Mouse (Mus musculus): Measurements from ENCODE around the gene 4930469K13Rik. TPM values are rescaled to one million over a fixed set of nuclear protein-coding genes. Genes with fewer than 3 reads are reported as not detected.

4930469K13Rik gene
- polyA plus RNA-seq, 1 experiment from 2014 or later = not detected

DNA sequence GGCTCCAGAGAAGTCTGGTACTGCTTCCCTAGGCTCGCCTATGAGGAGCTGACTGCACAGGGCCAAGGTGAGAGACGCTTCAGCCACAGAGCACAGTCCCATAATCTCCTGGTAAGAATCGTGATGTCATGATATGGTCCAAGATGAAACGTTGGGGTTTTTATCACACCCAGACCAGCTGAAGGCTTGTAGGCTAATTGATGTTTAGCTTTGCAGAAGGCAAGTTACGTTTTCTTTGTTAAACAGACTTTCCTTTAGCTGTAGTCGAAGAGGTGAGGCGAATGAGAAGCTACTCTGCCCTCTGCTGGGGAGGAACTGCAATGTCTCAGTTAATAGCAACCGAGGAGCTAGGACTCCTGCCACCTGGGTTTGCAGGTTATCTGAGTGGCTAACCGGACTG, 89.7 kb downstream of the 4930469K13Rik start:
- Histone ChIP-seq H3K36me3 (no peaks in the 10 kb centered on the region), H3K27ac (no peak overlapping the region), H3K4me1 (replicated peaks) (peaks cover 7% of the 10 kb centered on the region), H3K27me3 (no peaks in the 10 kb centered on the region), H3K4me2 (no peak overlapping the region), H3K9ac (replicated peaks) (no peak overlapping the region), H3K9me3 (no peaks in the 10 kb centered on the region), H3K4me3 (replicated peaks) (no peak overlapping the region)
- 44% methylated on average over 9 of the region's 9 CpGs for WGBS
- ATAC-seq (ENCODE audit: insufficient number of reproducible peaks, insufficient read depth, low FRiP score, low TSS enrichment, low read depth) = no peak

DNA sequence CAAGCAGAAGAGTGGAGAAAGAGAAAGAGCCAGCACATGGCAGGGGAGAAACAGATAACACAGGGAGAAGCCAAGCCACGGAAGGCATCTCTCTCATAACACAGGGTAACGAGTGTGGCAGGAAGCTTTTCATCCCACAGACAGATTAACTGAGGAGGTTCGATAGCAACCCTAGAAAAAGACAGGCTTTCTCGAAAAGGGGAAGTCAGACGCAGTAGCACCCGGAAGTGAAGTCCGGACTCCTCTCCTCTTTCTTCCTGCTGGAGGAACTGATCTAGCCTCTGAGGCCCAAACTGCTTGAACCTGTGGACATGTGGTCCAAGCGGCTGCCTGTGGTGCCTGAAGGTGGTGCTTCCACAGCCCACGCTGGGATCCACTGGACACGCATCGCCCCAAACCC, 90.1 kb downstream of the 4930469K13Rik start:
- H3K4me2 ChIP-seq = no peak overlapping the region
- no peak for ATAC-seq (ENCODE audit: insufficient number of reproducible peaks, insufficient read depth, low FRiP score, low TSS enrichment, low read depth)
- H3K36me3 ChIP-seq = no peaks in the 10 kb centered on the region
- H3K4me3 ChIP-seq (replicated peaks) = no peak overlapping the region
- H3K4me1 ChIP-seq (replicated peaks) = peaks cover 7% of the 10 kb centered on the region
- WGBS = 89% methylated on average over 11 of the region's 11 CpGs
- H3K9ac ChIP-seq (replicated peaks) = no peak overlapping the region
- H3K27me3 ChIP-seq = no peaks in the 10 kb centered on the region
- H3K9me3 ChIP-seq = no peaks in the 10 kb centered on the region
- H3K27ac ChIP-seq = no peak overlapping the region

DNA sequence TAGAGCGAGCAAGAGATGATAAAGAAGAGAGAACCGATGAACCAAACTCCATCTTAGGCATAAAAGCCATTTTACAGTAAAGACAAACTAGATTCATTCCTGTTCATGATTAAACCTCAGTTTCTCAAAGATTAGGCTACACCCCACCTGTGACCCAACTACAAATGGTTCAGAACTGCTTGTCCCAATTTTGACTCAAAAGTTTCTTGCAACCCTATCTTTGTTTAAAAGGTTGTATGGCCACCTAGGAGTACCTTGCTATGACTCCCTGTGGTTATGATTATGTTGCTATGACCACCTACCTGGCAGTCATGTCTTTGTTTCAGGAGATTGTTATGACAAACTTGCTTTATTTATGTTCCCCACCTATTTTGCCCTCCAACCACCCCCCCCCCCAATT, 90.7 kb downstream of the 4930469K13Rik start:
- H3K4me2 ChIP-seq = no peak overlapping the region
- no peaks in the 10 kb centered on the region for H3K27me3 ChIP-seq
- H3K4me1 ChIP-seq (replicated peaks) = peaks cover 7% of the 10 kb centered on the region
- H3K36me3 ChIP-seq = no peaks in the 10 kb centered on the region
- no peak overlapping the region for H3K9ac ChIP-seq (replicated peaks)
- H3K4me3 ChIP-seq (replicated peaks) = no peak overlapping the region
- 91% methylated on average over 2 of the region's 2 CpGs for WGBS
- no peaks in the 10 kb centered on the region for H3K9me3 ChIP-seq
- ATAC-seq (ENCODE audit: insufficient number of reproducible peaks, insufficient read depth, low FRiP score, low TSS enrichment, low read depth) = no peak
- no peak overlapping the region for H3K27ac ChIP-seq

DNA sequence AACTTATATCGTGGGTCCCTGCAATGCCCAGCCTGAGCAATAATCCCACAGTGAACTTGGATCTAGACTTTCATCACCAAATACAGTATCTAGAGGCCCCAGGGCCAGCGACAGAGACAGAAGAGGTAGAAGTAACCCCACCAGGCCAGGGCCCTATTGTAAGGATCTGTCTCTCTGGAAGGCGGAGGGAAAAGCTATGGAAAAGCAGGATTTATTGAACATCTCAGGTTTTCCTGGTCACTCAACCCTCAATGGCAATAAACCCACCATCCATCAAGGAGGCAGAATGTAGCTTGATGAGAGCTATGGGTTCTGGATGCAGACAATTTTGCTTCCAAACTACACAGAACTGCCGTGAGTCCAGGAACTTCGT, 95.8 kb downstream of the 4930469K13Rik start:
- no peak for ATAC-seq (ENCODE audit: insufficient number of reproducible peaks, insufficient read depth, low FRiP score, low TSS enrichment, low read depth)
- Histone ChIP-seq H3K9me3 (no peaks in the 10 kb centered on the region), H3K36me3 (no peaks in the 10 kb centered on the region), H3K27me3 (no peaks in the 10 kb centered on the region), H3K4me2 (no peak overlapping the region), H3K9ac (replicated peaks) (no peak overlapping the region), H3K4me1 (replicated peaks) (no peaks in the 10 kb centered on the region), H3K4me3 (replicated peaks) (no peak overlapping the region), H3K27ac (no peak overlapping the region)
- 74% methylated on average over 5 of the region's 5 CpGs for whole genome bisulfite sequencing

DNA sequence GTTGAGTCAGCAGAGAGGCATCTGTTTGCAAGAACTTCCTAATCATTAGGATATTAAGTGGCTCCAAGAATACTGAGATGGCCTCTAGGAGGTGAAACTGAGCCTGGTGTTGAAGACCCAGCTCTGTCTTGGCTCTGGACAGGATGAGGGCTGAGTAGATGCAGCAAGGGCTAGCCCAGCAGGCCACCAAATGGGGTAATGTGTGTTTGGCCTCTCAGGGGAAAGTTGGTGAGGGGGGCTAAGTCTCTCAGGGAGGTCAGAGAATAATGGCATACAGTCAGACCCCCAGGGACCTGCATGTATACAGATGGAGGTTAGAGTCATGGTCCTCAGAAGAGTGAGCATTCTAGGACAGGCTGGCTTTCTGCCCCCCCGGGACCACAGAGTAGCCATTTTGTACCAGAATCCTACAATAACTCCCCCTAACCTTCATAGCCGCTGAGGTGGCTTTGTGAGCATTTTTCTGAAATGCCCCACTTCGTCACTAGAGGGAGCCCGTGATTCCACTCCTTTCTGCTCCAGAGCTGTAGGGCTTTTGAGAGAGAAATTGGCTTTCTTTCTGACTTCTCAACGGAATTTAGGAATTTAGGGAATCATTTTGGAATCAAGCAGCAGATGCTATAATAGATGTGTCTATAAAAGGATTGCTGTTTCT, 96.3 kb downstream of the 4930469K13Rik start:
- Histone ChIP-seq H3K4me1 (replicated peaks) (no peaks in the 10 kb centered on the region), H3K27ac (no peak overlapping the region), H3K36me3 (no peaks in the 10 kb centered on the region), H3K27me3 (no peaks in the 10 kb centered on the region), H3K9me3 (no peaks in the 10 kb centered on the region), H3K4me2 (no peak overlapping the region), H3K9ac (replicated peaks) (no peak overlapping the region), H3K4me3 (replicated peaks) (no peak overlapping the region)
- ATAC-seq (ENCODE audit: insufficient number of reproducible peaks, insufficient read depth, low FRiP score, low TSS enrichment, low read depth) = no peak
- WGBS = 15% methylated on average over 5 of the region's 5 CpGs

DNA sequence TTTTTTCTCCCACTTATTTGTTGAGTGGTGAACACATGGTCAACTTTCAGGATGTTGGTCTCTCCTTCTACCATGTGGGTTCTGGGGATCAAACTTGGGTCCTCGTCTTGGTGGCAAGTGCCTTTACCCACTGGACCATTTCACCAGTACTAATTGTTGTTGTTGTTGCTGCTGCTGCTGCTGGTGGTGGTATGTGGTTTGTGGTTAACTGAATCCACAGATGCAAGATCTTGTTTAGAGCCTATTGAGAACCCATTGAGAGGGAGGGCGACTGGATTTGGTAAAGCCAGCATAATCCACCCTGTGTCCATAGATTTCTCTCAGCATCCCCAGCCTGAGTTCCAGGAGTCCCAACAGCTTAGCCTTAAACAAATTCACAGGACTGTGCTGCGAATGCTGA, 97.9 kb downstream of the 4930469K13Rik start:
- Histone ChIP-seq H3K4me2 (no peak overlapping the region), H3K27me3 (no peaks in the 10 kb centered on the region), H3K9ac (replicated peaks) (no peak overlapping the region), H3K36me3 (no peaks in the 10 kb centered on the region), H3K9me3 (no peaks in the 10 kb centered on the region), H3K4me3 (replicated peaks) (no peak overlapping the region), H3K4me1 (replicated peaks) (no peaks in the 10 kb centered on the region), H3K27ac (no peak overlapping the region)
- ATAC-seq (ENCODE audit: insufficient number of reproducible peaks, insufficient read depth, low FRiP score, low TSS enrichment, low read depth) = no peak
- WGBS = 82% methylated on average over 3 of the region's 3 CpGs

DNA sequence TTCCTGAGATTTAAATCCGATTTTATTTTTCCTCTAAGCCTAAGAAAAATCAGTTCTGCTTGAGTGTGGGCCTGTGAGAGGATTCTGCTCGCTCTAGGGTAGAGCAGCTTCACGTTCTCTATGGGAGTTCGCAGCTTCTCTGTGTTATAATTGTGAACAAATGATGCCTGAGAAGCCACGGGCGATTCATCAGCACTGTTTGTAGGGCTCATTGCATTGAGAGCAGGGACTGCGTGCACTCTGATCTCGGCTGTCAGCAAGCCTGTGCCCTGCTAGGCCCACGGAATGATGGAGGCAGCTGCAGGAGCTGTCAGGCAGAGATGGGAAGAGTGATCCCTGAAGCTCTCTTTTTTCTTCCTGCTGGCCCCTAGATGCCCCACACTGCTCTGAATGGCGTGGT, 100.1 kb downstream of the 4930469K13Rik start:
- Histone ChIP-seq H3K4me3 (replicated peaks) (no peak overlapping the region), H3K27ac (no peak overlapping the region), H3K9ac (replicated peaks) (no peak overlapping the region), H3K36me3 (no peaks in the 10 kb centered on the region), H3K27me3 (peaks cover 10% of the 10 kb centered on the region), H3K4me1 (replicated peaks) (peaks cover 4% of the 10 kb centered on the region; the same call in 1 of the 2 replicates), H3K4me2 (no peak overlapping the region), H3K9me3 (no peaks in the 10 kb centered on the region)
- 60% methylated on average over 10 of the region's 10 CpGs for WGBS
- no peak for ATAC-seq (ENCODE audit: insufficient number of reproducible peaks, insufficient read depth, low FRiP score, low TSS enrichment, low read depth)

DNA sequence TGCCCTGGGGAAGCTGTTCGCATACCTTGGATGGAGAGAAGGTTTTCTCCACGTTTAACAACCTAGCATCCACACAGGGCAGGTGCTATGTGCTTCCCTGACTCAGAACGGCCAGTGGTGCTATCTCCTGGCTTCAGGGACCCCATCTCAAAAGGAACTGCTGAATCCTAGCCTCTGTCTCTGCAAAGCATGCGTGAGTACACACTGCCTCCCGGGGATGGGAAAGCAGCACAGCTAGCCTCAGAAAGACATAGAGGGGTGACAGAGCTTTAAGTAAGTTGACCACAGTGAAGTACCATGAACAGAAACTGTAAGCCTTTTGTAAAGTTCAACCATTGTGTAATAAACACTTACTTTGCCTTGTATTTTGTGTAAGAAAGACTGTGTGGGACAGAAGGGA, 104.9 kb downstream of the 4930469K13Rik start:
- 61% methylated on average over 5 of the region's 5 CpGs for WGBS
- H3K36me3 ChIP-seq = no peaks in the 10 kb centered on the region
- no peak for ATAC-seq (ENCODE audit: insufficient number of reproducible peaks, insufficient read depth, low FRiP score, low TSS enrichment, low read depth)
- peaks cover 12% of the 10 kb centered on the region for H3K27me3 ChIP-seq
- no peaks in the 10 kb centered on the region for H3K9me3 ChIP-seq
- no peak overlapping the region for H3K27ac ChIP-seq
- H3K4me3 ChIP-seq (replicated peaks) = no peak overlapping the region
- peaks cover 12% of the 10 kb centered on the region for H3K4me1 ChIP-seq (replicated peaks)
- no peak overlapping the region for H3K9ac ChIP-seq (replicated peaks)
- peak overlapping the region; percentile 50 for H3K4me2 ChIP-seq

DNA sequence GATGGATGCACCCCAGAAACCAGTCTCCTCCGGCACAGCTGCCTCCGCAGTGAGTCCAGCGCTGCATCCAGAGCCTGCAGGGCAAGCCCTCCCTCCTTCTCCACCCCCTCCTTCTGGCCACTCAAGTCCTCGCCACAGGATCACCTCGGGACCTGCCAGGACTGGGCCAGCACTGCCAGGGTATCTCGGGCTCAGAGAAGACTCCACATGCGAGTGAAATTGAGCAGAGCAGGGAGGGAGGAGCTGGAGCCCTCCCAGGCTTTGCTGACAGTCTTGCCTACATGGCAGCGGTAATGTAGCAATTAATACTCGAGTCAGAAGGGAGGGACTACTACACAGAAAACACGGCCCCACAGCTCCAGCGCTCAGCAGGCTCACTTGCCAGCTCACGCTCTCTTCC, 105.4 kb downstream of the 4930469K13Rik start, which contains the start of gene Kcnip1:
Gene Kcnip1, minus strand, starts transcription at position 215 of the 400 bp plus-strand sequence.
- Histone ChIP-seq H3K4me2 (peak within 1 kb of the TSS; percentile 50), H3K27ac (no peak within 1 kb of the TSS), H3K4me1 (replicated peaks) (peaks cover 12% of the 10 kb centered on the region), H3K9me3 (no peaks in the 10 kb centered on the region), H3K9ac (replicated peaks) (0 out of 2 replicates have a peak within 1 kb of the TSS, but pooled peaks have one; percentile 31), H3K36me3 (no peaks in the 10 kb centered on the region), H3K4me3 (replicated peaks) (peak within 1 kb of the TSS; percentile 24), H3K27me3 (peaks cover 12% of the 10 kb centered on the region)
- 16% methylated on average over 12 of the region's 12 CpGs for WGBS
- peak; percentile 30; the same call in 1 of the 2 replicates for ATAC-seq (ENCODE audit: insufficient number of reproducible peaks, insufficient read depth, low FRiP score, low TSS enrichment, low read depth)

DNA sequence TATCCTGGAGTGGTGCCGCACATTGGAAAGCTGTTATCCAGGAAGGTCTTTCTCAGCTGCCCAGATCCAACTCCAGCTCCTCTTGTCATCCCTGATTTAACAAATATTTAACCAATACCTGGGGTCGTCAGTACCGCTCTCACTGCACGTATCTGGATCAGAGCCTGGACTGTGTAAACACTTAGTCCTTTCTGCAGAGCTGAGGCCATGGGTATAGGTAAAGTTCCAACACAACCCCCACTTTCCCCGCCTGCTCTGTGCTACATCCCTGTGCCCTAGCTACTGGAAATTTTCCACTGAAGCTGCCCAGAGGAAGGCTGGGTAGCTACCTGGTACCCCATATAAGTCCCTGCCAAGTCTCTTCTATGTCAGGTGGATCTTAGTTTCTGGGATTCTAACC, 108.4 kb downstream of the 4930469K13Rik start:
- H3K27ac ChIP-seq = no peak overlapping the region
- no peaks in the 10 kb centered on the region for H3K36me3 ChIP-seq
- peaks cover 12% of the 10 kb centered on the region for H3K4me1 ChIP-seq (replicated peaks)
- H3K27me3 ChIP-seq = peaks cover 12% of the 10 kb centered on the region
- H3K9me3 ChIP-seq = no peaks in the 10 kb centered on the region
- H3K9ac ChIP-seq (replicated peaks) = no peak overlapping the region
- ATAC-seq (ENCODE audit: insufficient number of reproducible peaks, insufficient read depth, low FRiP score, low TSS enrichment, low read depth) = no peak
- no peak overlapping the region for H3K4me2 ChIP-seq
- H3K4me3 ChIP-seq (replicated peaks) = no peak overlapping the region
- 85% methylated on average over 5 of the region's 5 CpGs for WGBS

DNA sequence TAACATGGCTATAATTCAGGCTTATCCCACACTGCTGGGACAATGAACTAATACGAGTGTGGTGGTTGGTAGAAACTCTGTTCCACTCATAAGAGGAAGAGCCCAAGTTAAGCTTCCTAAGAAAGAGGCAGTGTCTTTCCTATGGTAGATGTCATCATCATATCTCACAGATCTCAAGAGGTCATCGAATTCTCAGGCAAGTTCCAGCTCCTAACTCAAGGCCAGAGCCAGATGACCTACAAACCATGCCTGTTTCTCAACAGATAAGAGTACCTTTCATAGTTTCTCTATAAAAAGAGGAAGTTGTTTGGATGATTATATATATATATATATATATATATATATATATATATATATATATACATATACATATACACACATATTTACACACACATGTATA, 111.8 kb downstream of the 4930469K13Rik start:
- ATAC-seq (ENCODE audit: insufficient number of reproducible peaks, insufficient read depth, low FRiP score, low TSS enrichment, low read depth) = no peak

DNA sequence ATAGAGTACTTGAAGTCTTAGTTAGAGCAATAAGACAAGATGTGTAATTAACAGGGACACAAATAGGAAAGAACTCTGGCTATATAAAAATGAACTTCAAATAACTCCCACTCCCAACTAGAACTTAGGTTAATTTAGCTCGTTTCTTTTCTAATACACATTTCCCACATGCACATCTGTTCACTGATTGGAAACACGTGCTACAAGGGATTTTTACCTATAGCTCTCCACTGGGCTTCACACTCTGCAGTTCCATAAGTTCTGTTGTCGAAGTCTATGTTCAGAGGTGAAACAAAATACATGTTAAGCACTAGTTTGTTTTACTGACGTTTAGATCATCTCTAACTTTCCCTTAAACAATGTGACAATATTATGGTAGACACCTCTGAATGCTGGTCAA, 118.2 kb downstream of the 4930469K13Rik start:
- no peak for ATAC-seq (ENCODE audit: insufficient number of reproducible peaks, insufficient read depth, low FRiP score, low TSS enrichment, low read depth)
- H3K9ac ChIP-seq (replicated peaks) = no peak overlapping the region
- H3K4me3 ChIP-seq (replicated peaks) = no peak overlapping the region
- H3K9me3 ChIP-seq = no peaks in the 10 kb centered on the region
- no peaks in the 10 kb centered on the region for H3K27me3 ChIP-seq
- H3K27ac ChIP-seq = 0 out of 2 replicates have a peak overlapping the region, but pooled peaks have one; percentile 24
- H3K36me3 ChIP-seq = no peaks in the 10 kb centered on the region
- 14% methylated on average over 4 of the region's 4 CpGs for WGBS
- no peak overlapping the region for H3K4me2 ChIP-seq
- peaks cover 16% of the 10 kb centered on the region for H3K4me1 ChIP-seq (replicated peaks)

More for the DNA sequence above, 111.8 kb downstream of the 4930469K13Rik start:
- WGBS = 94% methylated on average over 2 of the region's 2 CpGs
- no peak overlapping the region for H3K9ac ChIP-seq (replicated peaks)
- no peak overlapping the region for H3K4me2 ChIP-seq
- H3K27me3 ChIP-seq = no peaks in the 10 kb centered on the region; the same call in 1 of the 2 replicates
- no peak overlapping the region for H3K27ac ChIP-seq
- no peak overlapping the region for H3K4me3 ChIP-seq (replicated peaks)
- H3K9me3 ChIP-seq = no peaks in the 10 kb centered on the region
- H3K4me1 ChIP-seq (replicated peaks) = peaks cover 3% of the 10 kb centered on the region; the same call in 1 of the 2 replicates
- no peaks in the 10 kb centered on the region for H3K36me3 ChIP-seq

Data from limb, embryonic 12.5 days (tissue).